Mouse (Mus musculus): Measurements from ENCODE around the gene Acot9. TPM values are rescaled to one million over a fixed set of nuclear protein-coding genes. Genes with fewer than 3 reads are reported as not detected.

Acot9 gene
- 10 to 100 TPM; 24.0 to 26.1 TPM for total RNA-seq (2021)
- 11.5 and 21.1 TPM in 2 replicates for polyA plus RNA-seq (2012; rRNA removed)
- long read RNA-seq, transcript Acot9-201 (15 exons, 1,752 nt), result major isoform, 28 of 29 reads
- long read RNA-seq, partial matches to known transcripts, result 0 of 29 reads
- long read RNA-seq, other reads (novel, unspliced or antisense), result 1 of 29 reads

DNA sequence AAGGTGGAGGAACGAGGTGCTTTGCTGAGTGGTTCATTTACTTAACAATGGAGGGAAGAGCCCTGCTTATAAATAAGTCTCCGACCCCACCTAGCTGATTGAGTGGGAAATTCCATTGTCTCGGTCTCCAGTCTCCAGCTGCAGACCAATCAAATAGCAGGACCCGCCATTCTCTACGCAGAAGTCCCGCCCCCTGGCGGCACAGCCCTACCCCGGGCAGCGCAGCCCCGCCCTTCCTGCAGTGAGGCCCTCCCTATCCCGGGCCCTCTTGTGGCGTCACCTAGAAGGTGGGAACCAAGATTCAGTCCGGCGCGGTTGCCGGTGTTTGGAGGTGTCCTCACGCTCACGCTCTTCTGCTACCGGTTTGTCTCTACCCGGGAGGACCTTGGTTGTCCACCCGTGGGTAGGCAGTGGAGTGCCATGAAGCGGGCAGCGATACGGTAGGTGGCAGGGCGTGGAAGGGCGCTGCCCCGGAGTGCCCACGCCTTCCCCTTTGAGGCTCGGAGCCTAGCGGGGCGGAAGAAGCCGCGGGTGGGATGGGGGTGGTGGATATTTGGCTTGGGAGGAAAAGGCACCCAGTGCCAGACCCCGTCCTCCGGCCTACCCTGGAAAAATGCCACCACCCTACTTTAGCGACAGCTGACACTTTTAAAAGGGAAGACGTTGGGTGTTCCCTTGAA lies at the start of gene Acot9:
TSS of gene Acot9 (plus strand) at position 209 of the 680 bp plus-strand sequence.
- no peaks in the 10 kb centered on the region for H3K27me3 ChIP-seq (ENCODE audit: control insufficient read depth, insufficient read depth, low read length)
- peaks cover 2% of the 10 kb centered on the region; the same call in 1 of the 2 replicates for H3K79me2 ChIP-seq (replicated peaks; ENCODE audit: control insufficient read depth, insufficient read depth, low read length)
- peak within 1 kb of the TSS; percentile 95 for H3K27ac ChIP-seq
- intact Hi-C loops (cut with DNase I), result loop anchor here (1.0 kb wide), 2 partner anchors 46 to 118 kb away; partner anchors contain the start of gene Sat1
- H3K4me3 ChIP-seq, result peak within 1 kb of the TSS; percentile 63
- WGBS, result 24% methylated on average over 36 of the region's 37 CpGs
- H3K9ac ChIP-seq (ENCODE audit: low read depth, low read length), result peak within 1 kb of the TSS; percentile 81
- H3K36me3 ChIP-seq (ENCODE audit: control insufficient read depth, insufficient read depth, low read length), result no peaks in the 10 kb centered on the region; the same call in none of the 2 replicates
- 0 out of 2 replicates have a peak, but pooled peaks have one; percentile 32 for TF ChIP-seq EP300 (IDR thresholded peaks at IDR 0.05; ENCODE audit: insufficient read depth, low read depth, low read length)
- peak; percentile 88 for TF ChIP-seq POLR2A (IDR thresholded peaks at IDR 0.05; ENCODE audit: insufficient read depth, low read depth, low read length)
- TF ChIP-seq CTCF (IDR thresholded peaks at IDR 0.05), result peak; percentile 78
- peak; percentile 88 to 93 for DNase-seq
- no peaks in the 10 kb centered on the region; the same call in none of the 2 replicates for H3K4me1 ChIP-seq (ENCODE audit: control insufficient read depth, insufficient read depth, low read length)

DNA sequence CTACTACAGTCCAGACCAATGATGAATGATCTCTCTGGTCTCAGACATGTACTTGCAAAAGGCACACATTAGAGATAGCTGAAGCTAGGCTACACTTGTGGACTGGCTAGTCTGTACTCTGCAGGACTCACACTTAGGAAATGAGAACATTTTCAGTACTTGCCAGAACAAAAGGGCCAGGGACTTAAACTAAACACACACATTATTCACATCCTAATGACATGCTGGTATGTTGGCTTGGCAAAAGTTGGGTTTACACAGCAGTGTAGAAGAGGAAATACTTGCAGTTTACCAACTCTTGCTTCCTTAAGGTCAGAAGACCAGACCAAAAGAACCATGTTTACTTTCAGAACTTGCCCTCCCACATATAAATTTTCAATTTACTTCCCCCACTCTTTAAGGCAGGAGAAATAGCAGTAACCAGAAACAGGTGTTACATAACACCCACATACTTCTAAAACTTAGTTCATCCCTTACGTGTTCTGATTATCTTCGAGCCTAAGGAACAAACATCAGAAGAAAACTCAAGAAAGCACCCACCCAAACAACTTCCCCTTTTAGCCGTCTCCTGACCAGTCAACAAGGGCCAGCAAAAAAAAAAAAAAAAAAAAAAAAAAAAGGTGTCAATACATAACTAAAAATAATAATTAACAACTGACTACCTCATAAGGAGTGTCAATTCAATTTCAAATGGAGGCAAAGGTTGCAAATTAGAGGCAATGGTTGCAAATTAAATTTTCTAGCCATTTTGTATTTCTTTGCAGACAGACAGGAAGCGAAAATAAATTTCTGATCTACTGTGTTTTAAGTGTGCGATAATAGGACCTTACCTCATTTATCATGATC lies 47.7 kb upstream of the Acot9 start:
- no peak for DNase-seq
- intact Hi-C loops (cut with DNase I), result loop anchor here (5.0 kb wide), 1 partner anchor 118 kb away; no protein-coding TSS in a partner anchor
- Histone ChIP-seq H3K27me3 (ENCODE audit: control insufficient read depth, insufficient read depth, low read length) (no peaks in the 10 kb centered on the region), H3K36me3 (ENCODE audit: control insufficient read depth, insufficient read depth, low read length) (peaks cover 16% of the 10 kb centered on the region), H3K27ac (peak overlapping the region; percentile 93), H3K4me3 (peak overlapping the region; percentile 69), H3K9ac (ENCODE audit: low read depth, low read length) (no peak overlapping the region; the same call in 1 of the 2 replicates), H3K4me1 (ENCODE audit: control insufficient read depth, insufficient read depth, low read length) (no peaks in the 10 kb centered on the region), H3K79me2 (replicated peaks; ENCODE audit: control insufficient read depth, insufficient read depth, low read length) (no peaks in the 10 kb centered on the region)
- TF ChIP-seq EP300 (IDR thresholded peaks at IDR 0.05; ENCODE audit: insufficient read depth, low read depth, low read length) (no peak), CTCF (IDR thresholded peaks at IDR 0.05) (no peak), POLR2A (IDR thresholded peaks at IDR 0.05; ENCODE audit: insufficient read depth, low read depth, low read length) (no peak)
- WGBS, result 53% methylated on average over 5 of the region's 5 CpGs

- DNase-seq, result peak; percentile 56 to 66
- intact Hi-C loops (cut with DNase I), result loop anchor here (1.0 to 5.0 kb wide), 3 partner anchors 47 to 117 kb away; partner anchors contain the start of gene Acot9
- TF ChIP-seq POLR2A (IDR thresholded peaks at IDR 0.05; ENCODE audit: insufficient read depth, low read depth, low read length) (no peak), CTCF (IDR thresholded peaks at IDR 0.05) (no peak), EP300 (IDR thresholded peaks at IDR 0.05; ENCODE audit: insufficient read depth, low read depth, low read length) (no peak)
- H3K36me3 ChIP-seq (ENCODE audit: control insufficient read depth, insufficient read depth, low read length), result peaks cover 16% of the 10 kb centered on the region
- H3K27me3 ChIP-seq (ENCODE audit: control insufficient read depth, insufficient read depth, low read length), result no peaks in the 10 kb centered on the region
- no peaks in the 10 kb centered on the region for H3K79me2 ChIP-seq (replicated peaks; ENCODE audit: control insufficient read depth, insufficient read depth, low read length)
- WGBS, result 16% methylated on average over 24 of the region's 24 CpGs
- H3K27ac ChIP-seq, result peak overlapping the region; percentile 93
- peak overlapping the region; percentile 69 for H3K4me3 ChIP-seq
- no peaks in the 10 kb centered on the region for H3K4me1 ChIP-seq (ENCODE audit: control insufficient read depth, insufficient read depth, low read length)
- peak overlapping the region; percentile 81 for H3K9ac ChIP-seq (ENCODE audit: low read depth, low read length)
Measured at GRCm38 (mm10) chrX:155215501-155216248, 46.6 kb upstream of the Acot9 start.

DNA sequence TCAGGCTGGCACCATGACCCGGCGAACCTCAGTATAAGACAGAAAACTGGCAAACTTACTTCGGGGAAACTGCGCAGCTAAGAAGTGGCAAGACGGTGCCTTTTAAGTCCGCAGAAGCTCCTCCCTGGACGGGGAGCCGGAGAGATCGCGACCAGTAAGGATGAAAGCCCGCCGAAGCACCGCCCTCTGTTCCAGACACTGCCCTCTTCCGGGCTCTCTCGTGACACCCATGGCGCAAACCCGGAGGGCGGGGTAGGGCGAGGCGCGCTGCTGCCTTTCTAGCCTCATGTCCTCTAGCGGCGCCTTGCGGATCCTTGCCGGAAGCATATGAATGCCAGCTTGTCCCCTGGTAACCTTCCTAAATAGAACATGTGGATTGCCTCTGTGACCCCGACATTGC lies 46.0 kb upstream of the Acot9 start, which contains the start of gene Sat1:
TSS of gene Sat1 (minus strand) at position 179 of the 400 bp plus-strand sequence.
- intact Hi-C loops (cut with DNase I), result loop anchor here (1.0 to 5.0 kb wide), 3 partner anchors 46 to 116 kb away; partner anchors contain the start of gene Acot9
- no peaks in the 10 kb centered on the region for H3K4me1 ChIP-seq (ENCODE audit: control insufficient read depth, insufficient read depth, low read length)
- H3K9ac ChIP-seq (ENCODE audit: low read depth, low read length), result peak within 1 kb of the TSS; percentile 81
- H3K79me2 ChIP-seq (replicated peaks; ENCODE audit: control insufficient read depth, insufficient read depth, low read length), result no peaks in the 10 kb centered on the region
- H3K27ac ChIP-seq, result peak within 1 kb of the TSS; percentile 93
- peak within 1 kb of the TSS; percentile 69 for H3K4me3 ChIP-seq
- 20% methylated on average over 26 of the region's 26 CpGs for WGBS
- H3K27me3 ChIP-seq (ENCODE audit: control insufficient read depth, insufficient read depth, low read length), result no peaks in the 10 kb centered on the region
- DNase-seq, result peak; percentile 89 to 95
- peaks cover 16% of the 10 kb centered on the region for H3K36me3 ChIP-seq (ENCODE audit: control insufficient read depth, insufficient read depth, low read length)
- peak; percentile 80 for TF ChIP-seq CTCF (IDR thresholded peaks at IDR 0.05)
- peak; percentile 89 for TF ChIP-seq POLR2A (IDR thresholded peaks at IDR 0.05; ENCODE audit: insufficient read depth, low read depth, low read length)
- no peak for TF ChIP-seq EP300 (IDR thresholded peaks at IDR 0.05; ENCODE audit: insufficient read depth, low read depth, low read length)

- 33% methylated on average over 2 of the region's 2 CpGs for WGBS
- Histone ChIP-seq H3K4me3 (no peak overlapping the region), H3K9ac (ENCODE audit: low read depth, low read length) (no peak overlapping the region), H3K36me3 (ENCODE audit: control insufficient read depth, insufficient read depth, low read length) (peaks cover 11% of the 10 kb centered on the region), H3K79me2 (replicated peaks; ENCODE audit: control insufficient read depth, insufficient read depth, low read length) (no peaks in the 10 kb centered on the region), H3K4me1 (ENCODE audit: control insufficient read depth, insufficient read depth, low read length) (no peaks in the 10 kb centered on the region), H3K27me3 (ENCODE audit: control insufficient read depth, insufficient read depth, low read length) (no peaks in the 10 kb centered on the region), H3K27ac (no peak overlapping the region)
- intact Hi-C loops (cut with DNase I), result loop anchor here (5.0 kb wide), 1 partner anchor 114 kb away; no protein-coding TSS in a partner anchor
- TF ChIP-seq CTCF (IDR thresholded peaks at IDR 0.05) (no peak), EP300 (IDR thresholded peaks at IDR 0.05; ENCODE audit: insufficient read depth, low read depth, low read length) (no peak), POLR2A (IDR thresholded peaks at IDR 0.05; ENCODE audit: insufficient read depth, low read depth, low read length) (no peak)
- no peak for DNase-seq
Measured at GRCm38 (mm10) chrX:155218277-155218676, 44.0 kb upstream of the Acot9 start.
